Mouse (Mus musculus) CH12.LX (cell line): ENCODE results near the gene Pipox. TPM values are rescaled to one million over a fixed set of nuclear protein-coding genes. Genes with fewer than 3 reads are reported as not detected.

ENCODE experiments used
- DNase-seq: peaks from one replicate; pipeline ENCODE4 v3.0.0-alpha.2; 2013; ENCODE audit errors: extremely low read depth
- H3K27ac ChIP-seq: 2 replicates; pipeline ENCODE4 v1.5.1; 2012; ENCODE audit warnings: low read depth, mild to moderate bottlenecking, control low read depth, moderate library complexity; ENCODE audit not compliant: insufficient read depth
- H3K27me3 ChIP-seq: replicated peaks from 2 replicates; pipeline ENCODE3; 2012; ENCODE audit warnings: inconsistent platforms
- H3K36me3 ChIP-seq, 2 experiments: replicated peaks in 1 of 2; 2 replicates each; pipeline versions ENCODE3 to v1.6.1; 2012; ENCODE audit warnings: inconsistent platforms in 1 of 2, low read length in 1 of 2, mild to moderate bottlenecking in 1 of 2, mixed read lengths in 1 of 2, moderate library complexity in 1 of 2; ENCODE audit not compliant: control insufficient read depth in 1 of 2, insufficient read depth in 1 of 2
- H3K4me1 ChIP-seq, 2 experiments: 2 replicates each; pipeline ENCODE4 v1.6.1; 2012; ENCODE audit warnings: inconsistent platforms in 1 of 2, moderate library complexity in 1 of 2; ENCODE audit not compliant: insufficient read depth in 2 of 2, control insufficient read depth in 1 of 2
- H3K4me2 ChIP-seq: 2 replicates; pipeline ENCODE4 v1.6.1; 2012; ENCODE audit warnings: low read depth, mild to moderate bottlenecking, control low read depth; ENCODE audit not compliant: poor library complexity, insufficient read depth, severe bottlenecking
- H3K4me3 ChIP-seq, 3 experiments: fragments of 150-350 bp in 1 of 3; sonication (generic) in 1 of 3; replicated peaks in 1 of 3; 2 replicates each; pipeline versions ENCODE3 to v1.5.1; 2011 to 2012; ENCODE audit warnings: low read depth in 2 of 3, low read length in 2 of 3, mild to moderate bottlenecking in 2 of 3, moderate library complexity in 2 of 3, control low read depth in 1 of 3, improper control_type of control experiment in 1 of 3, inconsistent platforms in 1 of 3, mixed read lengths in 1 of 3; ENCODE audit not compliant: poor library complexity in 1 of 3
- H3K79me2 ChIP-seq: replicated peaks from 2 replicates; pipeline ENCODE4 v1.6.1; 2012; ENCODE audit warnings: mild to moderate bottlenecking, moderate library complexity; ENCODE audit not compliant: control insufficient read depth, poor library complexity, insufficient read depth, severe bottlenecking; ENCODE audit errors: extremely low read depth
- H3K9ac ChIP-seq: 2 replicates; pipeline ENCODE4 v1.6.1; 2012; ENCODE audit warnings: low read depth, mild to moderate bottlenecking, control low read depth, moderate library complexity; ENCODE audit not compliant: insufficient read depth
- H3K9me3 ChIP-seq: replicated peaks from 2 replicates; pipeline ENCODE3; 2012; ENCODE audit warnings: low read length, inconsistent platforms, mixed read lengths
- CHD1 ChIP-seq: IDR thresholded peaks from 2 replicates; pipeline ENCODE4 v1.6.1; 2012; ENCODE audit warnings: low read depth, low read length, improper control_type of control experiment, inconsistent platforms
- CHD2 ChIP-seq: IDR thresholded peaks from 2 replicates; pipeline ENCODE4 v1.6.1; 2011; ENCODE audit warnings: low read length, improper control_type of control experiment
- E2F4 ChIP-seq: IDR thresholded peaks from 2 replicates; pipeline ENCODE4 v1.6.1; 2011; ENCODE audit warnings: low read depth, low read length, improper control_type of control experiment; ENCODE audit not compliant: insufficient replicate concordance
- ELF1 ChIP-seq: IDR thresholded peaks from 2 replicates; pipeline ENCODE4 v1.6.1; 2014; ENCODE audit warnings: low read depth, mild to moderate bottlenecking, inconsistent platforms, low read length, improper control_type of control experiment
- EP300 ChIP-seq: IDR thresholded peaks from 2 replicates; pipeline ENCODE4 v1.6.1; 2011; ENCODE audit warnings: low read length, improper control_type of control experiment
- ETS1 ChIP-seq: conservative IDR thresholded peaks from 2 replicates; pipeline ENCODE4 v1.6.1; 2012; ENCODE audit warnings: low read depth, mild to moderate bottlenecking, inconsistent platforms, low read length, improper control_type of control experiment, moderate library complexity
- HCFC1 ChIP-seq: IDR thresholded peaks from 2 replicates; pipeline ENCODE4 v1.6.1; 2012; ENCODE audit warnings: low read depth, mild to moderate bottlenecking, inconsistent platforms, low read length, improper control_type of control experiment
- JUN ChIP-seq: IDR thresholded peaks from 2 replicates; pipeline ENCODE4 v1.6.1; 2011; ENCODE audit warnings: low read depth, mild to moderate bottlenecking, low read length, improper control_type of control experiment, moderate library complexity; ENCODE audit not compliant: insufficient read depth
- MAFK ChIP-seq: IDR thresholded peaks from 2 replicates; pipeline ENCODE4 v1.6.1; 2011; ENCODE audit warnings: low read length, improper control_type of control experiment; ENCODE audit not compliant: insufficient replicate concordance
- MAZ ChIP-seq: IDR thresholded peaks from 2 replicates; pipeline ENCODE4 v1.6.1; 2012; ENCODE audit warnings: low read depth, mild to moderate bottlenecking, inconsistent platforms, low read length, improper control_type of control experiment, moderate library complexity
- MEF2A ChIP-seq: IDR thresholded peaks from 2 replicates; pipeline ENCODE4 v1.6.1; 2014; ENCODE audit warnings: low read depth, mild to moderate bottlenecking, inconsistent platforms, low read length, improper control_type of control experiment, borderline replicate concordance
- MXI1 ChIP-seq: IDR thresholded peaks from 2 replicates; pipeline ENCODE4 v1.6.1; 2011; ENCODE audit warnings: mild to moderate bottlenecking, low read depth, low read length, improper control_type of control experiment
- POLR2AphosphoS2 ChIP-seq: IDR thresholded peaks from 2 replicates; pipeline ENCODE4 v1.6.1; 2011; ENCODE audit warnings: low read depth, low read length, improper control_type of control experiment
- RAD21 ChIP-seq: IDR thresholded peaks from 2 replicates; pipeline ENCODE4 v1.6.1; 2011; ENCODE audit warnings: low read depth, mild to moderate bottlenecking, low read length, improper control_type of control experiment, moderate library complexity
- SIN3A ChIP-seq: IDR thresholded peaks from 2 replicates; pipeline ENCODE4 v1.6.1; 2012; ENCODE audit warnings: low read length, improper control_type of control experiment, inconsistent platforms
- TCF12 ChIP-seq: IDR thresholded peaks from 2 replicates; pipeline ENCODE4 v1.6.1; 2014; ENCODE audit warnings: low read depth, mild to moderate bottlenecking, inconsistent platforms, low read length, improper control_type of control experiment
- USF1 ChIP-seq: IDR thresholded peaks from 2 replicates; pipeline ENCODE4 v1.6.1; 2014; ENCODE audit warnings: low read depth, mild to moderate bottlenecking, inconsistent platforms, low read length, improper control_type of control experiment
- dilution Hi-C: fragments of 300-500 bp; cut with MboI; formaldehyde crosslinking; loops from 2 replicates; pipeline ENCODE4 v1.14.3; 2020; ENCODE audit warnings: low sequenced_read_pairs; ENCODE audit not compliant: extremely low pct_unique_long_range_greater_than_20kb, extremely low pct_ligation_motif_present
- in situ Hi-C: fragments of 300-500 bp; cut with MboI; formaldehyde crosslinking; loops from 3 replicates; pipeline ENCODE4 v1.14.3; 2019; ENCODE audit warnings: low sequenced_read_pairs, low pct_ligation_motif_present, low pct_unique_long_range_greater_than_20kb, mixed read lengths
- polyA plus RNA-seq: library from polyadenylated mRNA; unstranded; fragments of >175 nt; gene quantifications from 2 replicates; pipeline ENCODE4 v1.2.1, GENCODE M21; 2012; ENCODE audit warnings: low read depth; ENCODE audit not compliant: insufficient read length
- total RNA-seq, 2 experiments: library from RNA; depleted of rRNA; stranded (reverse); fragments of 300-350 nt in 1 of 2; fragments of >200 nt in 1 of 2; gene quantifications; 2 replicates each; pipeline ENCODE4 v1.2.3; 2012 to 2014

Gene Pipox
- total and polyA plus RNA-seq, 3 experiments, result 0.13 to 0.36 (median 0.21) TPM

- no peak for DNase-seq
- in situ Hi-C loops, result no loop called here
- no peaks in the 10 kb centered on the region for H3K4me1 ChIP-seq
- H3K79me2 ChIP-seq, result no peaks in the 10 kb centered on the region
- H3K9ac ChIP-seq, result no peak overlapping the region
- H3K9me3 ChIP-seq, result no peaks in the 10 kb centered on the region
- TF ChIP-seq CHD2 (no peak), TCF12 (no peak)
- no peak overlapping the region for H3K27ac ChIP-seq
- H3K4me2 ChIP-seq, result no peak overlapping the region
- dilution Hi-C loops, result no loop called here
- H3K36me3 ChIP-seq, result no peaks in the 10 kb centered on the region
- H3K27me3 ChIP-seq, result peaks cover 54% of the 10 kb centered on the region
- no peak overlapping the region for H3K4me3 ChIP-seq
Measured at GRCm38 (mm10) chr11:77913505-77913904, 19.6 kb upstream of the Pipox start.

GRCm38 (mm10) chr11:77909776-77910175 lies 15.9 kb upstream of the Pipox start:
- Histone ChIP-seq H3K9me3 (no peaks in the 10 kb centered on the region), H3K4me2 (no peak overlapping the region), H3K27ac (no peak overlapping the region), H3K4me1 (no peaks in the 10 kb centered on the region), H3K79me2 (no peaks in the 10 kb centered on the region), H3K9ac (no peak overlapping the region), H3K27me3 (peaks cover 38% of the 10 kb centered on the region), H3K36me3 (no peaks in the 10 kb centered on the region), H3K4me3 (no peak overlapping the region)
- DNase-seq, result no peak
- in situ Hi-C loops, result no loop called here
- no peak for TF ChIP-seq MAZ
- no peak for TF ChIP-seq JUN
- no peak for TF ChIP-seq HCFC1
- no peak for TF ChIP-seq USF1
- TF ChIP-seq MEF2A, result no peak
- TF ChIP-seq MAFK, result no peak
- no peak for TF ChIP-seq POLR2AphosphoS2
- no peak for TF ChIP-seq ELF1
- no peak for TF ChIP-seq ETS1
- TF ChIP-seq CHD1, result no peak
- TF ChIP-seq MXI1, result no peak
- TF ChIP-seq E2F4, result no peak
- no peak for TF ChIP-seq RAD21
- TF ChIP-seq SIN3A, result no peak
- TF ChIP-seq EP300, result no peak
- dilution Hi-C loops, result no loop called here
